ENCODE assay signal across 15 mouse cellular contexts in the genomic region with DNA sequence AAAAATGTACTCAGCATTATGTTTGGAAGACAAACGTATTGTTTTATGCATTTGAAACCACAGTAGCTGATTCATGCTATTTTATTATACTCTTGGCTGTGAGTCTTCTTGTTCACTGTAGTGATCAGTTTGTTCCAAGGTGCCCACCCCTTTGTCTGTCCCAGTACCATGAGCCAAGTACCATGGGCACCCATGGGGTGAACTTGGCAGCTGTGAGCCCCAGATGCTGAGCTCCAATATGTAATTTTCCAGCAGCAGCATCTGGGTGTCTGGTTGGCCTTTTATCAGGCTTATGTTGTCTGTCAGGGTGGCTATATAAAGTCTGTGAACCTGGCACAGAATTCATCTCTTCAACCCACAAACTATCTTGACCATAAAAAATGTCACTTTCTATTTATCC.
"Had no signal": no experiment of that assay in that cellular context is flagged by ENCODE, and none has a peak within 500 bp of the region (broad histone marks: within the 10 kb centered on the region; RNA-seq: fewer than 3 reads in every experiment).

No protein-coding gene starts in this region.

- H3K4me3 ChIP-seq: layer of hippocampus, adult 2 months; limb, embryonic 12.5 days; limb, embryonic 15.5 days; midbrain, embryonic 12.5 days; neural tube, embryonic 12.5 days had no signal

- H3K36me3 ChIP-seq: limb, embryonic 12.5 days; limb, embryonic 15.5 days; midbrain, embryonic 12.5 days; neural tube, embryonic 12.5 days had no signal

- H3K27me3 ChIP-seq: limb, embryonic 12.5 days; limb, embryonic 15.5 days; midbrain, embryonic 12.5 days; neural tube, embryonic 12.5 days had no signal

- DNase-seq: kidney, adult 2 months; kidney, postnatal 25 days; layer of hippocampus, adult 9-11 months; liver, postnatal 0 days; lung, embryonic 14.5 days; right cerebral cortex, postnatal 4 days; thymus, adult 2 months; thymus, postnatal 14 days; thymus, postnatal 4 days had no signal

- H3K4me2 ChIP-seq: limb, embryonic 12.5 days; limb, embryonic 15.5 days; liver, embryonic 11.5 days; lung, embryonic 14.5 days; midbrain, embryonic 12.5 days; neural tube, embryonic 12.5 days had no signal
